ENCODE assay signal across 12 mouse cellular contexts in genomic region chr14:77673138-77673537, GRCm38 (mm10).
A peak's percentile ranks its signal among the peaks of the same experiment; 100 is the strongest.
DNase-seq lines count a peak whose midpoint lies in the region; ATAC-seq and TF ChIP-seq lines count a peak whose summit lies in the region.
"Had no signal": no experiment of that assay in that cellular context is flagged by ENCODE, and none has a peak within 500 bp of the region (broad histone marks: within the 10 kb centered on the region; RNA-seq: fewer than 3 reads in every experiment).

No protein-coding gene starts in this region.

- DNase-seq in heart, adult 11 months = peak; percentile 74
- no peak for DNase-seq in heart, postnatal 4 days
- DNase-seq in kidney, postnatal 0 days (ENCODE audit: low spot score) = peak; percentile 75
- no peak for DNase-seq in kidney, postnatal 36 days
- DNase-seq in brain, embryonic 14.5 days (ENCODE audit: low read depth) = peak; percentile 49
- peak; percentile 56 for DNase-seq in liver, postnatal 0 days
- no peak for DNase-seq in frontal cortex, postnatal 36 days (ENCODE audit: low spot score in 2 of 2)
- DNase-seq: gastrocnemius, adult 2 months; thymus, postnatal 36 days had no signal

- H3K27me3 ChIP-seq in kidney, postnatal 0 days (ENCODE audit: insufficient read depth, low read length) = no peaks in the 10 kb centered on the region
- no peaks in the 10 kb centered on the region for H3K27me3 ChIP-seq in liver, postnatal 0 days (ENCODE audit: insufficient read depth, low read length)
- H3K27me3 ChIP-seq: limb, embryonic 13.5 days had no signal

- no peak for TF ChIP-seq CTCF in kidney, postnatal 0 days (IDR thresholded peaks at IDR 0.05; ENCODE audit: low read depth)
- no peak for TF ChIP-seq CTCF in brain, embryonic 14.5 days (IDR thresholded peaks at IDR 0.05; ENCODE audit: borderline replicate concordance, extremely low read depth, insufficient read depth, insufficient read length)
- TF ChIP-seq CTCF in liver, postnatal 0 days (IDR thresholded peaks at IDR 0.05; ENCODE audit: low read depth) = no peak

- TF ChIP-seq POLR2A in brain, embryonic 14.5 days (IDR thresholded peaks at IDR 0.05; ENCODE audit: borderline replicate concordance, extremely low read depth, insufficient read depth, insufficient read length, poor library complexity, severe bottlenecking) = no peak

- no peak overlapping the region for H3K4me2 ChIP-seq in kidney, postnatal 0 days (ENCODE audit: low read length)
- no peak overlapping the region for H3K4me2 ChIP-seq in liver, postnatal 0 days (ENCODE audit: low read depth, low read length)
- H3K4me2 ChIP-seq: limb, embryonic 13.5 days had no signal

- no peak overlapping the region for H3K4me3 ChIP-seq in kidney, postnatal 0 days (replicated peaks; ENCODE audit: low read depth, low read length)
- no peak overlapping the region for H3K4me3 ChIP-seq in liver, postnatal 0 days (ENCODE audit: low read depth, low read length)
- H3K4me3 ChIP-seq: gastrocnemius, adult 2 months; limb, embryonic 13.5 days had no signal

- no peaks in the 10 kb centered on the region for H3K36me3 ChIP-seq in kidney, postnatal 0 days (ENCODE audit: insufficient read depth, low read length)
- H3K36me3 ChIP-seq in liver, postnatal 0 days (replicated peaks; ENCODE audit: insufficient read depth, low read length) = no peaks in the 10 kb centered on the region
- H3K36me3 ChIP-seq: limb, embryonic 13.5 days had no signal

- H3K9ac ChIP-seq in kidney, postnatal 0 days (ENCODE audit: low read depth, low read length) = no peak overlapping the region
- no peak overlapping the region for H3K9ac ChIP-seq in liver, postnatal 0 days (replicated peaks)
- H3K9ac ChIP-seq: limb, embryonic 13.5 days had no signal

- ATAC-seq in kidney, postnatal 0 days (replicated peaks; ENCODE audit: low FRiP score, low read depth) = 0 out of 2 replicates have a peak, but pooled peaks have one; percentile 36
- peak; percentile 89 for ATAC-seq in liver, postnatal 0 days
- no peak for ATAC-seq in cerebellum, adult (ENCODE audit: insufficient number of reproducible peaks, low FRiP score, low TSS enrichment)
- ATAC-seq: hindbrain, postnatal 0 days had no signal

- 0 out of 2 replicates have a peak, but pooled peaks have one; percentile 29 for TF ChIP-seq EP300 in liver, postnatal 0 days (IDR thresholded peaks at IDR 0.05; ENCODE audit: low read depth)

- no peaks in the 10 kb centered on the region for H3K4me1 ChIP-seq in kidney, postnatal 0 days (replicated peaks; ENCODE audit: insufficient read depth, low read length)
- H3K4me1 ChIP-seq in liver, postnatal 0 days (ENCODE audit: insufficient read depth) = peaks cover 19% of the 10 kb centered on the region

- WGBS in kidney, postnatal 0 days = 10% methylated on average over 8 of the region's 8 CpGs
- 30% methylated on average over 8 of the region's 8 CpGs for WGBS in liver, postnatal 0 days (ENCODE audit: insufficient replicate concordance)

- no peaks in the 10 kb centered on the region for H3K9me3 ChIP-seq in kidney, postnatal 0 days (replicated peaks; ENCODE audit: low read length)
- H3K9me3 ChIP-seq in liver, postnatal 0 days (ENCODE audit: low read length) = no peaks in the 10 kb centered on the region
- H3K9me3 ChIP-seq: limb, embryonic 13.5 days had no signal

- no peak overlapping the region for H3K27ac ChIP-seq in kidney, postnatal 0 days
- H3K27ac ChIP-seq in liver, postnatal 0 days (ENCODE audit: low read depth) = peak overlapping the region; percentile 57
- H3K27ac ChIP-seq: gastrocnemius, adult 2 months; hindbrain, postnatal 0 days; limb, embryonic 13.5 days had no signal

Comparison
In these comparisons a context has a peak if more than half of its experiments do, and no peak if none do; other contexts are left out.
1. DNase-seq: peak in heart, adult 11 months (single experiment), kidney, postnatal 0 days (single experiment), brain, embryonic 14.5 days (single experiment) and liver, postnatal 0 days (single experiment); none in heart, postnatal 4 days (single experiment), kidney, postnatal 36 days (0 of 2) and frontal cortex, postnatal 36 days (0 of 2).